Comparison of ENCODE assay signal across 8 mouse cellular contexts in the genomic region with DNA sequence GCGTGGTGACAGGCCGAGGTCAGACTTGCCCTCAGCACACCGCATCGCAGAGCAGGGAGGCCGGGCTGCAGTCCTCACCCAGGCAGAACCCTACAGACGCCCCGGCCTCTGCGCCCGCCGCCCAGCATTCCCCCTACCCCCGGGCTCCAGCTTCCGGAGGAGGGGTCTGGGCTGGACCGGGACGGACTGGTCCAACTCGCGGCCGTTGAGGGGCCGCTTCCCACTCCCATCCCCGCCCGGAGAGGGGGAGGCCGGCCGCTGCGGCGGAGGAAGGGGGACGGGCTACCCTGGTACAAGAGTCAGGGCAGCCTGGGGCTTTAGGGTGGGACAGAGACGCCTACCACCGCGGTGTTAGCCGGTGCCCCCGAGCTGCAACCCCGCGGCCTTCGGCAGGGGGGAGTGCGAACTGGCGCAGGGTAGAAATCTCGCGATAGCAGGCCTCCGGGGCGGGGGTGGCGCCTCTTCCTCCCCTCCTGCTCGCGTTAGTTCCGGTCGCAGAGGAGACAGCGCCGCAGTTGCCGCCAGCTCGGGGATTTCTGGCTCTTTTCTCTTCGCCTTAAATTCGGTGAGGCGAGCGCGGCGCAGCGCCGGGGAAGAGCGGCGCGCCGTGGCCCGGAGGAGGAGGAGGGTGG. TPM values are rescaled to one million over a fixed set of nuclear protein-coding genes. Genes with fewer than 3 reads are reported as not detected.
A peak's percentile ranks its signal among the peaks of the same experiment; 100 is the strongest.
DNase-seq lines count a peak whose midpoint lies in the region; ATAC-seq and TF ChIP-seq lines count a peak whose summit lies in the region.

Gene Bzw1, plus strand, starts transcription at position 247 of the 632 bp plus-strand sequence.

- peak within 1 kb of the TSS; percentile 91 for H3K4me3 ChIP-seq in E14TG2a.4 (replicated peaks; ENCODE audit: low read length)
- peak within 1 kb of the TSS; percentile 99 for H3K4me3 ChIP-seq in forebrain, embryonic 12.5 days (replicated peaks)
- peak within 1 kb of the TSS; percentile 98 for H3K4me3 ChIP-seq in heart, postnatal 0 days (ENCODE audit: low read depth, low read length)
- peak within 1 kb of the TSS; percentile 87 for H3K4me3 ChIP-seq in liver, embryonic 16.5 days (ENCODE audit: low read depth, low read length)
- H3K4me3 ChIP-seq in neural tube, embryonic 13.5 days: peak within 1 kb of the TSS; percentile 97
- H3K4me3 ChIP-seq in testis, adult 2 months (ENCODE audit: control insufficient read depth, low read depth, low read length): peak within 1 kb of the TSS; percentile 93

- peak; percentile 98 for ATAC-seq in forebrain, embryonic 12.5 days (ENCODE audit: low FRiP score)
- peak; percentile 97 for ATAC-seq in heart, postnatal 0 days (ENCODE audit: insufficient read depth, low read depth)
- peak; percentile 95 for ATAC-seq in liver, embryonic 16.5 days (ENCODE audit: low read depth)
- ATAC-seq in neural tube, embryonic 13.5 days (ENCODE audit: low read depth): peak; percentile 98

- TF ChIP-seq CTCF in E14TG2a.4 (conservative IDR thresholded peaks at IDR 0.05; ENCODE audit: low read length): no peak
- no peak for TF ChIP-seq CTCF in heart, postnatal 0 days (IDR thresholded peaks at IDR 0.05; ENCODE audit: low read depth)
- TF ChIP-seq CTCF in testis, adult 2 months (IDR thresholded peaks at IDR 0.05; ENCODE audit: control insufficient read depth, insufficient read depth, insufficient replicate concordance, low read depth, low read length): no peak

- peak within 1 kb of the TSS; percentile 99 for H3K9ac ChIP-seq in forebrain, embryonic 12.5 days
- H3K9ac ChIP-seq in heart, postnatal 0 days (replicated peaks; ENCODE audit: low read depth, low read length): peak within 1 kb of the TSS; percentile 98
- peak within 1 kb of the TSS; percentile 94 for H3K9ac ChIP-seq in liver, embryonic 16.5 days (ENCODE audit: low read depth, low read length)
- H3K9ac ChIP-seq in neural tube, embryonic 13.5 days: peak within 1 kb of the TSS; percentile 95

- peak within 1 kb of the TSS; percentile 98 for H3K27ac ChIP-seq in forebrain, embryonic 12.5 days
- H3K27ac ChIP-seq in heart, postnatal 0 days (ENCODE audit: low read depth): peak within 1 kb of the TSS; percentile 98
- H3K27ac ChIP-seq in liver, embryonic 16.5 days (ENCODE audit: low read length): peak within 1 kb of the TSS; percentile 97
- peak within 1 kb of the TSS; percentile 99 for H3K27ac ChIP-seq in neural tube, embryonic 13.5 days (replicated peaks)
- H3K27ac ChIP-seq in testis, adult 2 months (ENCODE audit: control insufficient read depth, insufficient read depth, low read depth, low read length): peak within 1 kb of the TSS; percentile 98

- peaks cover 35% of the 10 kb centered on the region for H3K36me3 ChIP-seq in E14TG2a.4 (ENCODE audit: insufficient read depth, low read length)
- H3K36me3 ChIP-seq in forebrain, embryonic 12.5 days (replicated peaks): peaks cover 31% of the 10 kb centered on the region
- H3K36me3 ChIP-seq in heart, postnatal 0 days (replicated peaks; ENCODE audit: control insufficient read depth, insufficient read depth, low read length): peaks cover 21% of the 10 kb centered on the region
- H3K36me3 ChIP-seq in liver, embryonic 16.5 days (ENCODE audit: control insufficient read depth, insufficient read depth): peaks cover 16% of the 10 kb centered on the region
- peaks cover 28% of the 10 kb centered on the region for H3K36me3 ChIP-seq in neural tube, embryonic 13.5 days
- no peaks in the 10 kb centered on the region for H3K36me3 ChIP-seq in testis, adult 2 months (ENCODE audit: control insufficient read depth, insufficient read depth, low read length)

- H3K27me3 ChIP-seq in E14TG2a.4 (ENCODE audit: insufficient read depth, low read length): no peaks in the 10 kb centered on the region
- no peaks in the 10 kb centered on the region for H3K27me3 ChIP-seq in forebrain, embryonic 12.5 days
- no peaks in the 10 kb centered on the region for H3K27me3 ChIP-seq in heart, postnatal 0 days (ENCODE audit: control insufficient read depth, insufficient read depth, low read length)
- H3K27me3 ChIP-seq in liver, embryonic 16.5 days (ENCODE audit: control insufficient read depth, insufficient read depth, low read depth, low read length): no peaks in the 10 kb centered on the region
- H3K27me3 ChIP-seq in neural tube, embryonic 13.5 days: no peaks in the 10 kb centered on the region
- no peaks in the 10 kb centered on the region for H3K27me3 ChIP-seq in testis, adult 2 months (ENCODE audit: control insufficient read depth, insufficient read depth, low read length)

- H3K4me2 ChIP-seq in forebrain, embryonic 12.5 days: peak within 1 kb of the TSS; percentile 65
- H3K4me2 ChIP-seq in heart, postnatal 0 days (ENCODE audit: low read depth, low read length): peak within 1 kb of the TSS; percentile 93
- H3K4me2 ChIP-seq in liver, embryonic 16.5 days (ENCODE audit: low read depth, low read length): peak within 1 kb of the TSS; percentile 88
- peak within 1 kb of the TSS; percentile 92 for H3K4me2 ChIP-seq in neural tube, embryonic 13.5 days

- H3K4me1 ChIP-seq in E14TG2a.4 (replicated peaks; ENCODE audit: low read depth, low read length): peaks cover 47% of the 10 kb centered on the region
- H3K4me1 ChIP-seq in forebrain, embryonic 12.5 days: peaks cover 22% of the 10 kb centered on the region
- peaks cover 8% of the 10 kb centered on the region for H3K4me1 ChIP-seq in heart, postnatal 0 days (ENCODE audit: control insufficient read depth, insufficient read depth)
- H3K4me1 ChIP-seq in liver, embryonic 16.5 days (ENCODE audit: control insufficient read depth, low read depth, low read length): peaks cover 13% of the 10 kb centered on the region
- peaks cover 29% of the 10 kb centered on the region for H3K4me1 ChIP-seq in neural tube, embryonic 13.5 days (replicated peaks)
- H3K4me1 ChIP-seq in testis, adult 2 months (ENCODE audit: control insufficient read depth, insufficient read depth, low read length): peaks cover 2% of the 10 kb centered on the region

- 0% methylated on average over 46 of the region's 61 CpGs for WGBS in forebrain, embryonic 12.5 days
- whole genome bisulfite sequencing in heart, postnatal 0 days: 1% methylated on average over 58 of the region's 61 CpGs
- under 1% methylated on average over 48 of the region's 61 CpGs for WGBS in liver, embryonic 16.5 days (ENCODE audit: insufficient replicate concordance)
- under 1% methylated on average over 46 of the region's 61 CpGs for WGBS in neural tube, embryonic 13.5 days

- TF ChIP-seq EP300 in heart, postnatal 0 days (IDR thresholded peaks at IDR 0.05; ENCODE audit: low read depth): peak; percentile 96

- H3K9me3 ChIP-seq in E14TG2a.4 (ENCODE audit: low read length): no peaks in the 10 kb centered on the region
- H3K9me3 ChIP-seq in forebrain, embryonic 12.5 days: no peaks in the 10 kb centered on the region
- H3K9me3 ChIP-seq in heart, postnatal 0 days (replicated peaks; ENCODE audit: control insufficient read depth, low read length): no peaks in the 10 kb centered on the region
- H3K9me3 ChIP-seq in liver, embryonic 16.5 days (replicated peaks; ENCODE audit: control insufficient read depth, low read length): no peaks in the 10 kb centered on the region
- H3K9me3 ChIP-seq in neural tube, embryonic 13.5 days: no peaks in the 10 kb centered on the region

- TF ChIP-seq POLR2A in testis, adult 2 months (IDR thresholded peaks at IDR 0.05; ENCODE audit: control insufficient read depth, low read depth, low read length): peak; percentile 55

- DNase-seq in c-Kit-positive CD71-positive TER-119-positive erythroid progenitor cells, embryonic 14.5 days (ENCODE audit: low spot score): peak; percentile 87
- DNase-seq in heart, postnatal 0 days (ENCODE audit: low spot score): peak; percentile 93
- DNase-seq in kidney, postnatal 4 days: peak; percentile 94 to 97

RNA-seq across cellular contexts. Expression of gene Bzw1, which starts in this region (rescaled TPM):
- polyA plus RNA-seq in forebrain, embryonic 12.5 days (2016; fragmentation: Nextera tagmentation; extraction: Ambion mirVana): 509 and 526 TPM in 2 replicates
- total RNA-seq in heart, postnatal 0 days (2014; rRNA removed; ENCODE audit: low replicate concordance): 59.3 and 74.6 TPM in 2 replicates
- 158 and 163 TPM in 2 replicates for polyA plus RNA-seq in heart, postnatal 0 days (2015; fragmentation: Nextera tagmentation; extraction: Ambion mirVana)
- 111 and 117 TPM in 2 replicates for polyA plus RNA-seq in liver, embryonic 16.5 days (2015; fragmentation: Nextera tagmentation; extraction: Ambion mirVana)
- polyA plus RNA-seq in neural tube, embryonic 13.5 days (2015; fragmentation: Nextera tagmentation; extraction: Ambion mirVana): 339 and 361 TPM in 2 replicates
- 92.7 and 99.2 TPM in 2 replicates for polyA plus RNA-seq in testis, adult 2 months (2012; rRNA removed)

Comparison
In these comparisons a context has a peak if more than half of its experiments do, and no peak if none do; other contexts are left out.
1. Peak in every context shown above with its lines: DNase-seq, ATAC-seq, H3K4me3 ChIP-seq and H3K27ac ChIP-seq.